Mouse (Mus musculus) Muller cell, postnatal 12 days (primary cell): ENCODE measurements around the gene Sgk1.
A peak's percentile ranks its signal among the peaks of the same experiment; 100 is the strongest.

ENCODE experiments used
- DNase-seq: peaks from one replicate; pipeline ENCODE4 v3.0.0-alpha.2; 2015; ENCODE audit errors: inconsistent ontology term

Sgk1 gene

DNA sequence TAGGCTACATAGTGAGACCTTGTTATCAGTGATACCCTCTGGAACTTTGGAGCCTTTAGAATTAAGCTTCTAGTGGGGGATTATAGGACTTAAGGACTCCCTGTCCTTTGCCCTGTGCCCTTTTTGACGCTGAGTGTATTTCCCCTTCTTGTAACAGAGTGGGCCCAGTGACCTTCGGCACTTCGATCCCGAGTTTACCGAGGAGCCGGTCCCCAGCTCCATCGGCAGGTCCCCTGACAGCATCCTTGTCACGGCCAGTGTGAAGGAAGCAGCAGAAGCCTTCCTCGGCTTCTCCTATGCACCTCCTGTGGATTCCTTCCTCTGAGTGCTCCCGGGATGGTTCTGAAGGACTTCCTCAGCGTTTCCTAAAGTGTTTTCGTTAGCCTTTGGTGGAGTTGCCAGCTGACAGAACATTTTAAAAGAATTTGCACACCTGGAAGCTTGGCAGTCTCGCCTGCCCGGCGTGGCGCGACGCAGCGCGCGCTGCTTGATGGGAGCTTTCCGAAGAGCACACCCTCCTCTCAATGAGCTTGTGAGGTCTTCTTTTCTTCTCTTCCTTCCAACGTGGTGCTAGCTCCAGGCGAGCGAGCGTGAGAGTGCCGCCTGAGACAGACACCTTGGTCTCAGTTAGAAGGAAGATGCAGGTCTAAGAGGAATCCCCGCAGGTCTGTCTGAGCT, 116.7 kb downstream of the Sgk1 start:
- peak; percentile 32 for DNase-seq

DNA sequence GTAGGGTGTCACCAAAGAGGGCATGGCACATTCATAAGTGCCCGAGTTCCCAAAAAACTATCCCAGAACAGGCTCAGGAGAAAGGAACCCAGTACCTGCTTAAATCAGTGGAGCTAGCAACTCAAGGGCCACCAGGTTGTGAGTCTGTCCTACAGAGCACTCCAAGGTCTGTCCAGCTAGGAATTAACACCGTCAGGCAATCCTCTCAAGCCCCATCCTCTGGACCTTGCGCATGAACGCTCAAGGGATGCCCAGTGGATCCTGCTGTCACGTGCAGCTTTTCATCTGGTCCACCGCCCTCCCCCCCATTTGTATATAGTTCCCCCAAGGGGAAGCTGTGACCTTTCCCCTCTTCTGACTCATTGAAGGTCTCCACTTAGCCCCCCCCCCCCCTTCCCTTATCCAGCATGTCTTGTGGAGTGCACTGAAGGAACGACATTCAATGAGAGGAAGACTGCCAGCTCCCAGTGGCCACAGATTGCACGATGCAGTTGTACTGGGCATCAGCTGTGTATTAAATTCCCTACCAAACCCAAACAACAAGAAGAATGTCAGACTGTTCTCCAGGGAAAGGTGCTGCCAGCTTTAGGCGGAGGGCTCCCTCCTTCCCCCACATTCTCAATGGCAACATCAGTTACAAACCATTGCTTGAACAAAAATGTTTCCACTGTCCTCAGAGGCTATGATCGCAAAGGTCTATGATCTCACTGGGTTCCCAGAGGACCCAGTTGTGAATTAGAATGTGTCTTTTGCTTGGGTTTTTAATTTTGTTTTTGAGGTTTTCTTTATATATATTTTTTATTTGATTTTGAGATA, 118.7 kb downstream of the Sgk1 start:
- DNase-seq, result peak; percentile 64

DNA sequence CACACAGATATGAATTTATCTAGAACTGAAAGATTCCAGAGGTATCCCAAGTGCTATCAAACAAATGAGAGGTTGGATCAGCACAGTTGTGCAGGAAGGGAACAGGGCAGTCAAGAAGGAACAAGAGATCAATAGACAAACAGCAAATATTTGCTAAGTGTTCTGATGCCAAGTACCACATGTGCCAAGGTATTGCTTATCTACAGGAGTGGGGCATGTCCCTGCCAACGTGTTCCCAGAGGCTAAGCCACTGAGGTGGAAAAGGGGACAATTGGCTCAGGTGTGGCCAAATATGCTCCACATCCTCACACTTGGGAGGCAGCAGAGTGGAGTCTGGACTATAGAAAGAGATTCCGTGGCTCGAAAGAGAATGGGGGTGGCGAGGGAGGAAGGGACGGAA, 119.6 kb downstream of the Sgk1 start:
- DNase-seq, result no peak

DNA sequence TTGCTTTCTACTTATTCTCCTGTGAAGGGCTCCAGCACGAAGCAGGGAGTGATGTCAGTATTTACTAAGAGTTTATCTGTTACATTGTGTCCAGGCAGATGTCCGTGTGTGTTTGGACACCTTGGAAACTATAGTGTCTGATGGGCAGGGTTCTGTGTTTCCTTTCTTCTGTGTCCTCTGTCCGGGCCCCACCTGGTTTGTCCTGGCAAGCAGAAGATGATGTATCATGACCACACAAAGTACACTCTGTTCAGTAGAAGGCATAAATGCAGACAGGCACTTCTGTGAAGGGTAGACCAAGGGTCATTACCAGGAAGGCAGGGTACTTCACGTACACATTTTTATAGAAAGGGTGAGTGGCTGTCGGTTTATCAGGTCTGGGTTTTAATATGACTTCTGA, 122.8 kb downstream of the Sgk1 start:
- no peak for DNase-seq

DNA sequence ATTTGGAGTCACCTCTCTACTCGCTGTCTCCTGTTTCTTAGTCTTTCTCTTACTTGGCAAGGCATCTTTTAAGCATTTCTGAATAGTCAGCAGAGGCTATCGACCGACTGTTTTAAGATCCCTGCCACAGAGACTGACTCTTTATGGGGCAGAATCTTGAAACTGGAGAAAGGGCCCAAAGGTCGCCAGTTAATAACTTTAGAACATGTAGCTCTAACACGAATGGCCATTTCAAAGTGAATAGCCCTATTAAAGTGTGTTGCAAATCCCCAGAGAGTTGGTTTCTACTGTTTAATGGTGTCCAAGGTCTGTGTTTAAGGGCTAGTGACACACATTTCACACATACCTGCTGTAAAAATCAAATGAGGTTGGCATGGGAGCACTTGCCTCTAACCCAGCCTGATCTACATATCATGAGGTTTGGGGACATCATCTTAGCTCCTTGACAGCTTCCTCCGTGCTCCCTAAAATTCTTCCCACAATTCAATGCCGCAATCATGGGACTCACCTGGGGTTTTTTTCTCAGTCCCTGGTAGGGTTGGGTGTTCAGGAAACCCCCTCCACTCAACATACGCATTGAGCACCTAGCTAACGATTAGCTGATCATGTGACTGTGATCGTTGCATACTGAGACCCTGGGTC, 125.3 kb downstream of the Sgk1 start:
- no peak for DNase-seq

DNA sequence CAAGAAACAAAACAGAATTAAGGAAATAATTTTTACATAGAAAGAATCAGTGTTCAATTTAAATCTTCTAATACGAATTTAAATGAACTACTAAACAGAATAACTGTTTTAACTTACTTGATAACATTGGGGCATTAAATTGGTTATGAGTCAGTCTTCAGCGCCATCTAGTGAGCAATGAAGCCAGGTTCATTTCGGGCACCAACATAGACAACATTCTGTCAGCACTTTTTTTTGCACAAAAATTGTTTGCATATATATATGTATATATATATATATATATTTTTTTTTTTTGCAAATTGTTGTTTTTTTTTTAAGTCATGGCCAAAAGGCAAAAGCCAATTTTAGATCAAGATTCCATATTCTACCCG, 125.8 kb downstream of the Sgk1 start:
- peak; percentile 78 for DNase-seq

DNA sequence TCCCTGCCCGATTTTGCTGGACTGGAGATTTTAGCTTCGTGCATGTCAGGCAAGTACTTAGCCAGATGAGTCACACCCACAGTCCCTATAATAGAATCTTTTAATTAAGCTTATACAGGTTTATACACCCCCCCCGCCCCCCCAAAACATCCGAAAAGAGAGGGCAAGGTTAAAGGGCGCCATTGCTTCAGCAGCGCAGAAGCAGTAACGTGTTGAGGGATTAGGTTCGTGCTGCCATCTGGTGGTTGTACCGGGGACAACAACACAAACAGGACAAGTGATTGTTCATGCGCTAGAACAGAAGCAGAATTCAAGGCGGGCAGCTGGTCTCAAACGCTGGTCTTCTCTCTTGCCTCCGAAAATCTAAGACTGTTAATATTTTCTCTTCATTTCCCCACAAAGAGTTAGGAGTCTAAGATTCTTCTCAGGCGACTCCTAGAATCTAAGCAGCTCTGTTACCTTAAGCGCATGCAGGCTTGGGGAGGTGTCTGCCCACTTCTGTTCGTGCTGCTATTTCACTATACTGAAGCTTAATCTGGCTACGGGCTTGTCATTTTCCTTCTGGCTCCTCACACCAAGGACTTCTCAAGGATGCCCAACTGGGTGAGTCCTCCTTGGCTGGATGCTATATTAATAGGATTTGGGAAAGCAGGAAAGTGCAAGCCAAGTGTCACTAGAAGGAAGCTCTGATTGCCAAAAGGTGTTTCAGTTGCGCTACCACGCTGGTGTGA, 128.3 kb downstream of the Sgk1 start:
- DNase-seq, result peak; percentile 54

DNA sequence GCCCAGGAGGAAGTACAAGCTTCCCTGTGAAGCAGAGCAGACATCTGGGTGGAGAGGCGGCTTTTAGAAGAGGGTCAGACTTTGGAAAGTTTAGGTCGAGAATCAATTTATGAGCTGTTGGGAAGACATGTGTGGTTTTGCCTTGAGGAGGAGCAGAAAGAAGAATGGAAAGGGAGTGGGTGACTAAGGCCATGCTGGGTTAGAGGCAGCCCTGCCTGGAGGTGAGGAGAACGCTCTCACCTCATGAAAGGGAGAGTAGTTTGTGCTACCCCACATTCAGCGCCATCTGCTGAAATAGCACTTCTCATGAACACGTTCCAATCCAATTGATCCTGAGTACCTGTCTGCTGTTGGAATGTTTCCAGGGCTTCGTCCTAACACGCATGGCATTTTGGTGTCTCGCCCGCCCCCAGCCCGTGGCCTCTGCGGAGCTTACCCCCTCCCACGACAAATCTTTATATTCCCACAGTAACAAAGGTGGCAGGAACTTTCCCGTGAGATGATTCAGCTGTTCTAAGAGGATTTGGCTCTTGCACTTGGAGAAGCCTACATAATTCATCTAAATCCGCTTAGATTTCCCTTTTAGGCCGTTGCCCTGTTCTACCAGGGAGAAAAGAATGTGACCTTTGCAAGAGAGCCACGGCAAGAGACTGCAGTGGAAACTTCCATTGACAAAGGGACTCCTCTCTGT, 135.6 kb downstream of the Sgk1 start:
- DNase-seq, result peak; percentile 25

DNA sequence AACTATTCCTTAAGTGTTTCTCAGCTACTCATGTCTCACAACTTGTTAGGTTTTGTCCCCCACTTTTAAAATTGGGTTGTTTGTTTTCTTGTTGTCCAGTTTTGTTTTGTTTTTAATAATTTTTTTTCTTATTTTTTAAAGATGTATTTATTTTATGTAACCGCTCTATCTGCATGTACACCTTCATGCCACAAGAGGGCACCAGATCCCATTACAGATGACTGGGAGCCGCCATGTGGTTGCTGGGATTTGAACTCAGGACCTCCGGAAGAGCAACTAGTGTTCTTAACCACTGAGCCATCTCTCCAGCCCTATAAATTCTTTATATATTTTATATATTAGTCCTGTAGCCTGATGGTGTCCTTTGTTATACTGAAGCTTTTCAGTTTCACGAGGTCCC, 136.6 kb downstream of the Sgk1 start:
- DNase-seq, result no peak

DNA sequence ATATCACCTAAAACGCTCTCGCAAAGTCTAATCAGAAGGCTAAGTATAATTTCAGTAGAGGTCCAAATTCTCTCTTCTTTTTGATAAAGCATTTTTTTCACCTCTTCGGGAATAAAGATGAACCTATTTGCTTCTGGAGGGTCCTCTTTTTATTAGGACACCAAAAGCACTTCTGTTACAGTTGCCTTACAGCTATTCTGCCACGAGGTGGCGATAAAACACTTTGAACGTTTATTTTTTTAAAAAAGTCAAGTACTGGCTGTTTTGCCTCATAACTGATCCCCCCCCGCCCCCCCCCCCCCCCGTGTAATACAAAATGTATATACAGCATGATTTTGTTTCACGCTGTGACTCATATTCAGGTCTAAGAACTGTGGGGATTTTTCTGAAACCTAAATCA, 152.3 kb downstream of the Sgk1 start:
- no peak for DNase-seq

DNA sequence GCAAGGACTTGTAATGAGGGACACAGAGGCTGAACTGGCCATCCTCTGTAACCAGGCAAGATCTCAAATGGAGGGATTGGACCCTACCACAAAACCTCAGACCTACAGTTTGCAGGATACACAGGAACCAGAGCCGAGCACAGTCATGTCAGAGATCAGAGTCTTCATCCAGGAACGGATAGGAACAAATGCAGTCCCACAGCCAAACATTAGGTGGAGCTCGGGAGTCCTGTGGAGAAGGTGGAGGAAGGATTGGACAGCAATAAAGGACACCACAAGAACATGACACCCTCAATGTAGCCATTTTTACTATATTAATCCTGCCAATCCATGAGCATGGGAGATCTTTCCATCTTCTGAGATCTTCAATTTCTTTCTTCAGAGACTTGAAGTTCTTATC, 154.3 kb downstream of the Sgk1 start:
- peak; percentile 30 for DNase-seq
